Mouse (Mus musculus) forelimb bud, embryonic 11.5 days (tissue): ENCODE data around the gene Gde1.

Experiments
- DNase-seq: peaks from one replicate; pipeline ENCODE4 v3.0.0-alpha.2; 2012; ENCODE audit warnings: low read depth, low spot score

Gde1 gene

GRCm38 (mm10) chr7:118707216-118707615 lies 1.6 kb upstream of the Gde1 start:
- no peak for DNase-seq

GRCm38 (mm10) chr7:118706488-118706887 lies 910 bp upstream of the Gde1 start:
- DNase-seq = no peak

- no peak for DNase-seq
Measured at GRCm38 (mm10) chr7:118706051-118706450, 473 bp upstream of the Gde1 start.

- DNase-seq = no peak
Measured at GRCm38 (mm10) chr7:118704001-118704850, 1.4 kb downstream of the Gde1 start.

- no peak for DNase-seq
Measured at GRCm38 (mm10) chr7:118703144-118703561, 2.4 kb downstream of the Gde1 start.

- DNase-seq = no peak
Measured at GRCm38 (mm10) chr7:118698882-118699281, 6.7 kb downstream of the Gde1 start.

- DNase-seq = no peak
Measured at GRCm38 (mm10) chr7:118697168-118697567, 8.4 kb downstream of the Gde1 start.

- DNase-seq = no peak
Measured at GRCm38 (mm10) chr7:118696146-118696545, 9.4 kb downstream of the Gde1 start.

GRCm38 (mm10) chr7:118691287-118691686 lies 14.3 kb downstream of the Gde1 start:
- DNase-seq = no peak

- DNase-seq = no peak
Measured at GRCm38 (mm10) chr7:118689088-118689487, 16.5 kb downstream of the Gde1 start.

GRCm38 (mm10) chr7:118688199-118688598 lies 17.4 kb downstream of the Gde1 start:
- DNase-seq = peak; percentile 73

GRCm38 (mm10) chr7:118676826-118677225 lies 28.8 kb downstream of the Gde1 start:
- no peak for DNase-seq

- DNase-seq = no peak
Measured at GRCm38 (mm10) chr7:118670142-118670541, 35.4 kb downstream of the Gde1 start.

GRCm38 (mm10) chr7:118667773-118668172 lies 37.8 kb downstream of the Gde1 start:
- DNase-seq = no peak

- no peak for DNase-seq
Measured at GRCm38 (mm10) chr7:118656730-118657129, 48.8 kb downstream of the Gde1 start.

- no peak for DNase-seq
Measured at GRCm38 (mm10) chr7:118652572-118653295, 52.8 kb downstream of the Gde1 start.

GRCm38 (mm10) chr7:118650891-118651290 lies 54.7 kb downstream of the Gde1 start:
- no peak for DNase-seq

- no peak for DNase-seq
Measured at GRCm38 (mm10) chr7:118650119-118650518, 55.5 kb downstream of the Gde1 start.

- no peak for DNase-seq
Measured at GRCm38 (mm10) chr7:118649328-118649727, 56.2 kb downstream of the Gde1 start.

GRCm38 (mm10) chr7:118646237-118646636 lies 59.3 kb downstream of the Gde1 start:
- DNase-seq = no peak
